Mouse (Mus musculus) effector memory CD4-positive, alpha-beta T cell, adult 7 months (primary cell): ENCODE data around the gene Gm32687. TPM values are rescaled to one million over a fixed set of nuclear protein-coding genes. Genes with fewer than 3 reads are reported as not detected.

ENCODE experiments used
- polyA plus RNA-seq: library from polyadenylated mRNA; unstranded; fragments of 100-300 nt; shearing (Covaris generic); gene quantifications from one replicate; pipeline ENCODE4 v1.2.1, GENCODE M21; 2017

Gm32687 gene
- polyA plus RNA-seq: 5.9 TPM

DNA sequence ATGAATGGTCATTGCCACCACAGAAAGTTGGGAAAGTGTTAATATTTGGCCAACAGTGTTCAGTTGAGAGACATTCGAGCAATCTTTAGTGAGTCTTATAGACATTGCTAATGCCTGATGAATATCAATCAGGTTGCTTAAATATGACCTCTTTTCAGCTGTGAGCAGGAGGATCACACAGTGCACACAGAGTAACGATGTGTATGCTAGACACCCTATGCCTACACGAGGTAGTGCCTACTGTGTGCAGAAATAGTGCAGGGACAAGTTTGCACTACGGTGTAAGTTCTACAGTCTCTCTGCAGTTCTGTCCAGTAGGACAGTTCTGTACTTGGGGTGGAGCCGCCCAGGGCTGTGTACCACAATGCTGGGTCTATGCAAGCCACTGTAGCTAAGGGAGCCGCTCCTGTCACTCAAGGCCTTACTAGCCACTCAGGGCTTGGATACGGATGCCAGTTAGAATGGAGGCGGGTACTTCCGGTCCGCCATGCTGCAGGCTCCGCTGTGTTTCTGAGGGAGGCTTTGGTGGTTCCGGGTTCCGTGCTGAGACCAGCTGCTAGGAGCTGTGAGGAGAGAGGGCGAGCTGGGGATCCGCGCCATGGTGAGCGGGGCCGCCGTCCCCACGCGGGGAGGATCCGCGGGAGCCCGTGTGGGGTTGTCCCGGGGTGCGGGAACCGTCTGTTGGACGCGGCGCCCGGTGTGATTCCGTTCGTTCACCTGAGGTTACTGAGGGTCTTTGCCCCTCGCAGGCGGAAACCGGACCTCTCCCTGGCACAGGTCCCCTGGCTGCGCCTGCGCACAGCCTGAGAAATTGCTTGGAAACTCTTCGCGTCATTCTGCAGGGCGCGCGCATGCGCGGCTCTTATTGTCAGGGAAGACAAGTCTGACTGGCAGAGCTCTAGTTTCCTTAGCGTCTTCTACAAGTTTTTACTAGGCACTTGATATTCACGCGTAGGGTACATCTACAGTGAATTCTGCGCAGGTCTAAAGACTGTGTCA is at the start of gene Gm32687:
Gm32687 (plus strand) TSS at position 526 of the 999 bp plus-strand sequence.

DNA sequence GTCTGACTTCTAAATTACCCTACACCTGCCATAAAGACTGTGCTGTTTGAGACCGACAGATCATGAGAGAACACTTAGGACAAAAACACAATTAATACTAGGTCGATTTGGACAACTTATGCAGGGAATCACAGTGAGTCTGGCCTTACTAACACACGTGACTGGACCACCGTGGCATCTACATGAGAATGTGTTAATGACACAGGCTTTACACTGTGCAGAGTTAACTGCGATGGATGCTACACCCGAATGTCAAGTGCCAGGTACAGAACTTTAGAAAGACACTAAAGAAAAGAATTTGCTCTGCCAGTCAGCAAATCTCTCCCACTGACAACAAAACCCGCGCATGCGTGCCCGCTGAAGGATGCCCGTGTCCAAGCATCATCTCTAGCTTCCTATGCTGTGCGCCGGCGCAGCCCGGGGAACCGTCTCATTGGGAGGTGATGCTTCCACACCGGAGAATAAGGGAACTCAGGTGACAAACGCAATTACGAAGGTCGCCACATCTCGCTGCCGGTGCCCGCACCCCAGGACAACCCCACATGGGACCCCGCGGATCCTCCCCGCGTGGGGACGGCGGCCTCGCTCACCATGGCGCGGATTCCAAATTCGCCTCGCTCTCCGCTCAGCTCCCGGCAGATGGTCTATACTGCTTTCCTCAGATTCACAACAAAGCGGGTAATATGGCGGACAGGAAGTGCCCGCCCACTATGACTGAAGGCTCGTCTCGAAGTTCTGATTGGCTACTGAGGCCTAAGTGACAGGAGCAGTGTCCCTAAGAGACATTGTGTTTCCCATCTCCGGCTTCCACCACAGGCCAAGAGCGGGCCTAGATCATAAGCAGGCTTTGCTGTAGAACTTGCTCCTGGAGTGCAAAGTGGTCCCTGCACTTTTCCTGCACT is 66.4 kb downstream of the Gm32687 start, which contains the start of gene Zfp781:
Zfp781 (minus strand) TSS at position 639 of the 902 bp plus-strand sequence.

Other genes starting within 250 kb of the Gm32687 start
- 8.4 TPM for gene Sirt6, start 236.1 kb upstream of the Gm32687 start, polyA plus RNA-seq
- gene Ankrd24, start 235.4 kb upstream of the Gm32687 start, polyA plus RNA-seq: 3.2 TPM
- 2.4 TPM for gene Gm10778, start 214.9 kb upstream of the Gm32687 start, polyA plus RNA-seq
- 10.4 TPM for gene Zfp433, start 159.1 kb upstream of the Gm32687 start, polyA plus RNA-seq
- gene Gm3055, start 92.8 kb upstream of the Gm32687 start, polyA plus RNA-seq: 14.6 TPM
- gene Gm4767, start 51.7 kb upstream of the Gm32687 start, polyA plus RNA-seq: 1.6 TPM
- gene Zfp781, start 66.5 kb downstream of the Gm32687 start, polyA plus RNA-seq: 4.0 TPM
- 3.4 TPM for gene Zfp873, start 184.2 kb downstream of the Gm32687 start, polyA plus RNA-seq
- 8.8 TPM for gene BC024063, start 219.4 kb downstream of the Gm32687 start, polyA plus RNA-seq